Mouse (Mus musculus) heart, adult 2 months (tissue): Measurements from ENCODE around the gene Pcolce2. TPM values are rescaled to one million over a fixed set of nuclear protein-coding genes. Genes with fewer than 3 reads are reported as not detected.

ENCODE experiments used
- DNase-seq, 2 experiments: peaks; one replicate each; pipeline ENCODE4 v3.0.0; 2021
- H3K27ac ChIP-seq: fragments of 200-600 bp; 2 replicates; pipeline ENCODE4 v1.8.1; 2022
- H3K27me3 ChIP-seq: fragments of 200-500 bp; 2 replicates; pipeline ENCODE4 v1.6.1; 2012; ENCODE audit warnings: mild to moderate bottlenecking, low read length, inconsistent platforms, mixed read lengths; ENCODE audit not compliant: control insufficient read depth, insufficient read depth
- H3K36me3 ChIP-seq: fragments of 200-500 bp; 2 replicates; pipeline ENCODE4 v1.6.1; 2012; ENCODE audit warnings: low read length, inconsistent platforms; ENCODE audit not compliant: control insufficient read depth, insufficient read depth
- H3K4me1 ChIP-seq: fragments of 200-500 bp; 2 replicates; pipeline ENCODE4 v1.6.1; 2011; ENCODE audit warnings: low read length; ENCODE audit not compliant: control insufficient read depth, insufficient read depth
- H3K4me3 ChIP-seq: fragments of 200-600 bp; 2 replicates; pipeline ENCODE4 v1.8.1; 2022
- H3K79me2 ChIP-seq: fragments of 200-500 bp; replicated peaks from 2 replicates; pipeline ENCODE4 v1.6.1; 2012; ENCODE audit warnings: mild to moderate bottlenecking, inconsistent platforms, low read length, moderate library complexity, mixed read lengths; ENCODE audit not compliant: control insufficient read depth, insufficient read depth
- H3K9ac ChIP-seq: fragments of 200-500 bp; 2 replicates; pipeline ENCODE4 v1.6.1; 2012; ENCODE audit warnings: low read depth, mild to moderate bottlenecking, control low read depth, inconsistent platforms, low read length, mixed read lengths
- CTCF ChIP-seq: fragments of 200-600 bp; IDR thresholded peaks from 2 replicates; pipeline ENCODE4 v1.8.1; 2022; ENCODE audit warnings: antibody characterized with exemption, mild to moderate bottlenecking, moderate library complexity
- EP300 ChIP-seq: fragments of 200-500 bp; IDR thresholded peaks from 2 replicates; pipeline ENCODE4 v1.6.1; 2011; ENCODE audit warnings: low read depth, low read length, control low read depth; ENCODE audit not compliant: insufficient read depth
- POLR2A ChIP-seq: fragments of 200-500 bp; IDR thresholded peaks from 2 replicates; pipeline ENCODE4 v1.6.1; 2011; ENCODE audit warnings: mild to moderate bottlenecking, low read depth, low read length, control low read depth; ENCODE audit not compliant: insufficient read depth
- WGBS: fragments of 180-500 bp; shearing (Covaris S2); methylation state at CpG from one replicate; pipeline ENCODE4 v1.1.7; 2018; 5-methylcytosine and 5-hydroxymethylcytosine counted together
- intact Hi-C: fragments of 180-260 bp; cut with DNase I; formaldehyde crosslinking; loops from one replicate; pipeline ENCODE4 v1.15.1; 2025
- polyA plus RNA-seq: library from polyadenylated mRNA; depleted of rRNA; stranded (reverse); fragments of >200 nt; gene quantifications from 2 replicates; pipeline ENCODE4 v1.2.3, GENCODE M21; 2012
- total RNA-seq, 2 experiments: library from RNA; stranded (reverse); gene quantifications; 2 replicates each; pipeline ENCODE4 v1.2.3; 2021

Pcolce2 gene
- total and polyA plus RNA-seq, 3 experiments: 3.0 to 28.7 (median 27.8) TPM

- Histone ChIP-seq H3K4me1 (no peaks in the 10 kb centered on the region; the same call in 1 of the 2 replicates), H3K27ac (no peak overlapping the region), H3K9ac (no peak overlapping the region), H3K27me3 (no peaks in the 10 kb centered on the region), H3K36me3 (no peaks in the 10 kb centered on the region), H3K4me3 (no peak overlapping the region), H3K79me2 (no peaks in the 10 kb centered on the region)
- 77% methylated on average over 4 of the region's 4 CpGs for WGBS
- TF ChIP-seq EP300 (no peak), CTCF (peak; percentile 62)
- DNase-seq: no peak
- intact Hi-C loops: loop anchor here (5.0 kb wide), 1 partner anchor 52 kb away; no protein-coding TSS in a partner anchor
Observed at GRCm38 (mm10) chr9:95599399-95599798, 38.0 kb upstream of the Pcolce2 start.

- TF ChIP-seq POLR2A: no peak
- no peak for TF ChIP-seq CTCF
- Histone ChIP-seq H3K4me1 (no peaks in the 10 kb centered on the region; the same call in 1 of the 2 replicates), H3K4me3 (no peak overlapping the region), H3K27me3 (no peaks in the 10 kb centered on the region), H3K27ac (no peak overlapping the region), H3K36me3 (no peaks in the 10 kb centered on the region), H3K9ac (no peak overlapping the region), H3K79me2 (no peaks in the 10 kb centered on the region)
- no peak for DNase-seq
- 87% methylated on average over 3 of the region's 3 CpGs for WGBS
- intact Hi-C loops: no loop called here
Observed at GRCm38 (mm10) chr9:95602849-95603248, 34.6 kb upstream of the Pcolce2 start.

- Histone ChIP-seq H3K27ac (no peak overlapping the region), H3K27me3 (no peaks in the 10 kb centered on the region), H3K4me1 (no peaks in the 10 kb centered on the region; the same call in 1 of the 2 replicates), H3K9ac (no peak overlapping the region), H3K4me3 (no peak overlapping the region), H3K79me2 (no peaks in the 10 kb centered on the region), H3K36me3 (no peaks in the 10 kb centered on the region)
- DNase-seq: peak in 1 of 2 experiments; percentile 11
- WGBS: 64% methylated on average over 9 of the region's 9 CpGs
- intact Hi-C loops: no loop called here
- TF ChIP-seq EP300 (no peak), POLR2A (no peak), CTCF (no peak)
Observed at GRCm38 (mm10) chr9:95603316-95603715, 34.1 kb upstream of the Pcolce2 start.

DNA sequence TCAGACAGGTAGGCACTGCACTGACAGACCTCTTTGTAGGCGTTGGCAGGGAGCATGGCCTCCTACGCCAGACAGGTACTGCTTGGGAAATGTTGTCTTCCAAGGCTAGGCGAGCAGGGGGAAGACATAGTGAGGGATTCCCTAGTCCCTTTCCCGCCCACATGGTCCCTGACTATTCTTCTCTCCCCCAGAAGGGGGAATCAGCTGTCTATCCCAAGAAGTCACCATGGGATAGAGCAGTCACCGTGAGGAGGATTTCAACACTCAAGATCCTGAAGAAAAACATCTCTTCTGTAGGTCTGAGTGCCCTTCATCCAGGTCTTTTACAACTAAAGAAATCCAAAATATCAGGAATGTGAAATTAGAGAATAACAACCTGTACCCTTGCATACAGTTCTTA is 30.2 kb upstream of the Pcolce2 start:
- 55% methylated on average over 5 of the region's 5 CpGs for WGBS
- Histone ChIP-seq H3K79me2 (no peaks in the 10 kb centered on the region), H3K4me3 (no peak overlapping the region), H3K27me3 (no peaks in the 10 kb centered on the region), H3K4me1 (no peaks in the 10 kb centered on the region; the same call in 1 of the 2 replicates), H3K36me3 (no peaks in the 10 kb centered on the region), H3K9ac (no peak overlapping the region), H3K27ac (no peak overlapping the region)
- TF ChIP-seq POLR2A: no peak
- TF ChIP-seq EP300: no peak
- peak; percentile 68 for TF ChIP-seq CTCF
- no peak for DNase-seq
- intact Hi-C loops: loop anchor here (1.0 to 5.0 kb wide), 2 partner anchors 80 to 90 kb away; no protein-coding TSS in a partner anchor

- intact Hi-C loops: no loop called here
- no peak overlapping the region for H3K9ac ChIP-seq
- no peaks in the 10 kb centered on the region for H3K79me2 ChIP-seq
- no peaks in the 10 kb centered on the region for H3K4me1 ChIP-seq
- H3K4me3 ChIP-seq: no peak overlapping the region
- no peak for DNase-seq
- no peaks in the 10 kb centered on the region for H3K36me3 ChIP-seq
- H3K27ac ChIP-seq: no peak overlapping the region
- no peaks in the 10 kb centered on the region for H3K27me3 ChIP-seq
- WGBS: 76% methylated on average over 8 of the region's 8 CpGs
- TF ChIP-seq CTCF (no peak), EP300 (no peak), POLR2A (no peak)
Observed at GRCm38 (mm10) chr9:95612246-95612768, 25.1 kb upstream of the Pcolce2 start.

DNA sequence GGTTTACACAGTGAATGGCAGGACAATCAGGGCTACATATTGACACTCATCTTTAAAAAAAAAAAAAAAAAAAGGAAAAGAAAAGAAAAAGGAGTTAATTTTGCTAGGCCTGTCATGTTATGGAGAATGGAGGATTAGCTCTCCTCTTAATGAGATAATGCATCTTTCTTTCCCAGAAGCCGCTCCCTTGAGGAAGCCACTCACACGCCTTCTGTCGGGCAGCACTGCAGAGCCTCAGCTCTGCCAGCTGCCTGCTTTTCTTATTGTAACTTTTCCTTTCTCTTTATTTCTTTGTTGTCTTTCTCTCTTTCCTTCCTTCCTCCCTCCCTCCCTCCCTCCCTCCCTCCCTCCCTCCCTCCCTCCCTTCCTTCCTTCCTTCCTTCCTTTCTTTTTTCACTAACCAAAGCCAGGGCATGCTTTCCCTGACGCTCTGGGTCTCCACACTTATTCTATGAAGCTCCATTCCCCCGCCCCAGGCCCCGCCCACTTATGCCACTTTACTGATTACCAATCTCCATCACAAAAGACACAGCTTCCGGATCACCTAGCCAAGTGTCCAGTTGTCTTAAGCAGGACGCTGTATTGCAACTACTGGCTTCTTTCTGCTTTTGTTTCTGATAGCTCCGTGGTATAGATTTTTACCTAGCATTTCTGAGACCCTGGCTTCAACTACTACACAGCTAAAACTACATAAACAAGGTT is 23.8 kb upstream of the Pcolce2 start:
- intact Hi-C loops: no loop called here
- no peak overlapping the region for H3K9ac ChIP-seq
- no peak for TF ChIP-seq POLR2A
- no peak for TF ChIP-seq EP300
- no peak for TF ChIP-seq CTCF
- no peaks in the 10 kb centered on the region for H3K79me2 ChIP-seq
- no peaks in the 10 kb centered on the region for H3K36me3 ChIP-seq
- 34% methylated on average over 9 of the region's 9 CpGs for WGBS
- H3K27me3 ChIP-seq: no peaks in the 10 kb centered on the region
- no peak overlapping the region for H3K27ac ChIP-seq
- H3K4me3 ChIP-seq: no peak overlapping the region
- DNase-seq: no peak
- no peaks in the 10 kb centered on the region for H3K4me1 ChIP-seq
